25 mouse cellular contexts compared by ENCODE assay signal in genomic region chr5:125196054-125196453, GRCm38 (mm10). TPM values are rescaled to one million over a fixed set of nuclear protein-coding genes. Genes with fewer than 3 reads are reported as not detected.
DNase-seq lines count a peak whose midpoint lies in the region; ATAC-seq and TF ChIP-seq lines count a peak whose summit lies in the region.
"Had no signal": no experiment of that assay in that cellular context is flagged by ENCODE, and none has a peak within 500 bp of the region (broad histone marks: within the 10 kb centered on the region; RNA-seq: fewer than 3 reads in every experiment).

No protein-coding gene starts in this region.

- no peak overlapping the region for H3K9ac ChIP-seq in lung, embryonic 14.5 days
- H3K9ac ChIP-seq in neural tube, embryonic 13.5 days: no peak overlapping the region
- no peak overlapping the region for H3K9ac ChIP-seq in intestine, embryonic 16.5 days (ENCODE audit: low read depth, low read length)
- H3K9ac ChIP-seq: embryonic facial prominence, embryonic 13.5 days; forebrain, postnatal 0 days; liver, embryonic 15.5 days; neural tube, embryonic 12.5 days had no signal

- H3K9me3 ChIP-seq in lung, embryonic 14.5 days (ENCODE audit: low read depth, low read length): no peaks in the 10 kb centered on the region
- H3K9me3 ChIP-seq in neural tube, embryonic 13.5 days: no peaks in the 10 kb centered on the region
- H3K9me3 ChIP-seq in intestine, embryonic 16.5 days (ENCODE audit: control insufficient read depth, low read length): no peaks in the 10 kb centered on the region
- H3K9me3 ChIP-seq: embryonic facial prominence, embryonic 13.5 days; liver, embryonic 15.5 days; neural tube, embryonic 12.5 days had no signal

- no peaks in the 10 kb centered on the region for H3K36me3 ChIP-seq in lung, embryonic 14.5 days (ENCODE audit: insufficient read depth)
- no peaks in the 10 kb centered on the region for H3K36me3 ChIP-seq in neural tube, embryonic 13.5 days
- H3K36me3 ChIP-seq in intestine, embryonic 16.5 days (ENCODE audit: control insufficient read depth, insufficient read depth, low read length): no peaks in the 10 kb centered on the region
- H3K36me3 ChIP-seq: embryonic facial prominence, embryonic 13.5 days; liver, embryonic 15.5 days; neural tube, embryonic 12.5 days had no signal

- H3K4me3 ChIP-seq in lung, embryonic 14.5 days (ENCODE audit: low read depth, low read length): no peak overlapping the region
- H3K4me3 ChIP-seq in neural tube, embryonic 13.5 days: no peak overlapping the region
- no peak overlapping the region for H3K4me3 ChIP-seq in intestine, embryonic 16.5 days (ENCODE audit: low read length)
- H3K4me3 ChIP-seq: embryonic facial prominence, embryonic 13.5 days; liver, embryonic 15.5 days; megakaryocyte, embryonic 14.5 days; neural tube, embryonic 12.5 days had no signal

- WGBS in lung, embryonic 14.5 days: 54% methylated on average over 13 of the region's 13 CpGs
- 77% methylated on average over 13 of the region's 13 CpGs for WGBS in neural tube, embryonic 13.5 days
- WGBS in intestine, embryonic 16.5 days: 48% methylated on average over 13 of the region's 13 CpGs

- H3K4me1 ChIP-seq in lung, embryonic 14.5 days (ENCODE audit: insufficient read depth): 0 out of 2 replicates have a peak, but pooled peaks cover 5% of the 10 kb centered on the region
- peaks cover 13% of the 10 kb centered on the region for H3K4me1 ChIP-seq in neural tube, embryonic 13.5 days (replicated peaks)
- peaks cover 22% of the 10 kb centered on the region for H3K4me1 ChIP-seq in intestine, embryonic 16.5 days (ENCODE audit: control insufficient read depth, insufficient read depth, low read length)
- H3K4me1 ChIP-seq: liver, embryonic 15.5 days; megakaryocyte, embryonic 14.5 days; neural tube, embryonic 12.5 days had no signal

- no peaks in the 10 kb centered on the region for H3K27me3 ChIP-seq in lung, embryonic 14.5 days (ENCODE audit: insufficient read depth, low read length)
- H3K27me3 ChIP-seq in neural tube, embryonic 13.5 days: no peaks in the 10 kb centered on the region
- no peaks in the 10 kb centered on the region for H3K27me3 ChIP-seq in intestine, embryonic 16.5 days (replicated peaks; ENCODE audit: control insufficient read depth, insufficient read depth, low read length)
- H3K27me3 ChIP-seq: embryonic facial prominence, embryonic 13.5 days; neural tube, embryonic 12.5 days had no signal

- no peak for TF ChIP-seq CTCF in lung, embryonic 14.5 days (IDR thresholded peaks at IDR 0.05; ENCODE audit: low read depth)

- H3K27ac ChIP-seq in lung, embryonic 14.5 days (ENCODE audit: low read depth): peak overlapping the region; percentile 30; the same call in 1 of the 2 replicates
- H3K27ac ChIP-seq in neural tube, embryonic 13.5 days (replicated peaks): 0 out of 2 replicates have a peak overlapping the region, but pooled peaks have one; percentile 10
- H3K27ac ChIP-seq in intestine, embryonic 16.5 days (ENCODE audit: low read length): 0 out of 2 replicates have a peak overlapping the region, but pooled peaks have one; percentile 4
- H3K27ac ChIP-seq: embryonic facial prominence, embryonic 13.5 days; hindbrain, postnatal 0 days; kidney, postnatal 0 days; liver, embryonic 15.5 days; neural tube, embryonic 12.5 days had no signal

- no peak for ATAC-seq in lung, embryonic 14.5 days (ENCODE audit: insufficient read depth)
- ATAC-seq in neural tube, embryonic 13.5 days (ENCODE audit: low read depth): no peak
- no peak for ATAC-seq in intestine, embryonic 16.5 days
- ATAC-seq in activated CD4-positive, CD25-positive, alpha-beta regulatory T cell, adult 4 months: no peak
- ATAC-seq: forebrain, postnatal 0 days; hindbrain, postnatal 0 days had no signal

- no peak overlapping the region for H3K4me2 ChIP-seq in lung, embryonic 14.5 days
- H3K4me2 ChIP-seq in neural tube, embryonic 13.5 days: no peak overlapping the region
- H3K4me2 ChIP-seq in intestine, embryonic 16.5 days (ENCODE audit: low read depth, low read length): no peak overlapping the region
- H3K4me2 ChIP-seq: embryonic facial prominence, embryonic 13.5 days; heart, embryonic 11.5 days; liver, embryonic 15.5 days; neural tube, embryonic 12.5 days had no signal

- peak; percentile 65 for DNase-seq in lung, embryonic 14.5 days
- no peak for DNase-seq in lung, postnatal 10 days
- no peak for DNase-seq in neural tube, embryonic 10.5 days (ENCODE audit: extremely low spot score, low spot score)
- no peak for DNase-seq in layer of hippocampus, adult 18-20 months (ENCODE audit: low spot score in 2 of 2)
- DNase-seq: adrenal gland, adult 8-10 months; B cell, adult 2 months; cerebellum, adult 11-12 months; cerebellum, postnatal 14 days; forebrain, postnatal 0 days; gastrocnemius, postnatal 14 days; heart, adult 11 months; kidney, adult 2 months; left cerebral cortex, postnatal 4 days; liver; right cerebral cortex, postnatal 4 days had no signal

RNA-seq across cellular contexts. Expression of gene Ncor2, which starts 17.0 kb away (rescaled TPM):
- polyA plus RNA-seq in lung, embryonic 14.5 days (2014; fragmentation: Nextera tagmentation; extraction: Ambion mirVana): 34.9 and 36.5 TPM in 2 replicates
- polyA plus RNA-seq in neural tube, embryonic 13.5 days (2015; fragmentation: Nextera tagmentation; extraction: Ambion mirVana): 29.2 and 30.4 TPM in 2 replicates
- 13.1 and 14.4 TPM in 2 replicates for polyA plus RNA-seq in intestine, embryonic 16.5 days (2015; fragmentation: Nextera tagmentation; extraction: Ambion mirVana)
- 100 to 1,000 TPM; 291 to 298 TPM for total RNA-seq in layer of hippocampus, adult 18-20 months (2021)
- 1 to 10 TPM; 2.9 to 8.0 TPM for polyA plus RNA-seq in activated CD4-positive, CD25-positive, alpha-beta regulatory T cell, adult 4 months (2017; shearing (Covaris generic))
